Mouse (Mus musculus): ENCODE data around the gene Naxd. TPM values are rescaled to one million over a fixed set of nuclear protein-coding genes. Genes with fewer than 3 reads are reported as not detected.
"Not testable (repeated sequence)": the region's sequence is repeated elsewhere in the genome, so short reads cannot be mapped to it uniquely, and the experiment has no call there.

The Naxd gene
- polyA plus RNA-seq, 1 experiment from 2014 or later: 145 TPM

DNA sequence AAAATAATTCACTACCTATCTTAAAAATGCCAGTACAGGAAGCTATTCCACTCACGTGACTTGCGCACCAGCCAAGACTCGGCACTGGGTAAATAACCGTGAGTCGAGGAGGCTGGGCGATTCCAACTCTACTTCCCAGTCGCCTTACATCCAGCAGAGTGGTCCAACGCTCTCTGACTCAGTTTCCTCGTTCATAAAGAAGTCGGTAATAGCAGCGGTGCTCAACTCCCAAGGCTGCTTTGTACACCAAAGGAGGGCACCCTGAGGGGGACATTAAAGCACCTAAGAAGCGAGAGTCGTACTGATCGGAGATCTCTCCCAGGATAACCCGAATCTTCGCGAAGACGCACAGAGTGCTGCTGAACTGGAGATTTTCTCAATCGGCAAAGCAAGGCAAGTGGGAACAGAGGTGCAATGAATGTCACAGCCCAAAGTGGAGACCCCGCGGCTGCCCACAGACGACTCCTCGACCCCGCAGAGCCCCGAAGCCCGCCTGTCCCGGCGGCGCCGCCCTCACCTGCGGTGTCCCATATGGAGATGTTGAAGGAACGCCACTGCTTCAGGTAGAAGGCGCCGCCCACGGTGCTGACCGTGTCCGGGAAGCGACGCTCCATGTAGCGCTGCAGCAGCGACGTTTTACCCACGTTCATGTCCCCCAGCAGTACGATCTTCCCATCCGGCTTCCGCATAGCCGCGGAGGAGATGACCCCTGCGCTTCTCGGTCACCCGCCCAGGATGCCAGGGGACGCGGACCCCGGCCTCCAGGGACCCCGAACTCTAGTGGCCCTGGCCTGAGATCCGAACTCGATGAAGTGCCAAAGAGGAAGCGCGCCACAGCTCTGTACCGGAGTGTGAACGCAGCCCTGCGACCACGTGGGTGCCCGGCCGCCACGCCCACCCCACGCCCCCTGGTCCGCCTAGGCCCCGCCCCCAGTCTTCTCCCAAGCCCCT is 19.2 kb upstream of the Naxd start, which contains the start of gene Rab20:
TSS of gene Rab20 (minus strand) at position 900 of the 951 bp plus-strand sequence.
- Histone ChIP-seq H3K9ac (peak within 1 kb of the TSS; percentile 28; the same call in 1 of the 2 replicates), H3K27ac (no peak within 1 kb of the TSS), H3K27me3 (ENCODE audit: control insufficient read depth, insufficient read depth, low read length) (peaks cover 82% of the 10 kb centered on the region), H3K4me3 (replicated peaks; ENCODE audit: low read length) (peak within 1 kb of the TSS; percentile 42), H3K36me3 (replicated peaks; ENCODE audit: control insufficient read depth, insufficient read depth) (no peaks in the 10 kb centered on the region), H3K4me2 (replicated peaks) (peak within 1 kb of the TSS; percentile 87), H3K9me3 (ENCODE audit: control insufficient read depth, low read length) (no peaks in the 10 kb centered on the region), H3K4me1 (replicated peaks; ENCODE audit: control insufficient read depth, insufficient read depth, low read length) (peaks cover 12% of the 10 kb centered on the region; the same call in 1 of the 2 replicates)
- WGBS: under 1% methylated on average over 69 of the region's 69 CpGs
- DNase-seq (ENCODE audit: low spot score) (peak; percentile 50), ATAC-seq (ENCODE audit: low FRiP score) (peak; percentile 70; the same call in 1 of the 2 replicates)

DNA sequence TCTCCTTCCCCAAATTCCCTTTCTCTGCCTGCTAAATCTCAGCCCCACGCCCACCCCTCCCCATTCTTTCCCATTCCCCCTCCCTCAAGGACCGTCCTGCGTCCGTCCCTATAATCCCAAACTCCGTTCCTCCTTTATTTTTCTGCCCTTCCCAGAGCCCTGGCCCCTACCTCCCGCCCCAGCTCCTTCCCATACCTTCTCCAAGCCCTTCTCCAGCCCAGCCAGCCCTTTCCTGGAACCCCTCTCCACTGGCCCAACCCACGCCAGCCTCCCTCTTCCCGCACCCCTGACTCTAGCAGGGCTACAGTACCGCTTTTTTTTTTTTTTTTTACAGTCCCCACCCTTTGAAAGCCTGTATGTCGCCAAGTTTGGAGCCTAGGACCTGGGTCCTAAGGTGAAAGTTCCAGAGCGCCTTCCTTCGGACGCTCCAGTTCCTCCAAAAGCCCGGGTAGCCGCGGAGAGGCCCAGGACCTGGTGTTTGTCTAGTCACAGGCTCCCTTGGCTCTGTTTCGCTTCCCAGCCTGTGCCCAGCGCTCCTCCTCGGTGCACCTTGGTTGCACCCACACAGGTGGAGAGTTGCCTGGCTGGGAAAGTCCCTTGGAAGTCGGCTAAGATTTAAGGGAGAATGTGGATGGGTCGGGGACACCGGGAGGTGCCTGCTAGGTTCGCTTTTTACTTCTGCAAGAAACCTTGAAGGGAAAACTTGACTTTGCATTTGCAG is 18.3 kb upstream of the Naxd start:
- H3K4me1 ChIP-seq (replicated peaks; ENCODE audit: control insufficient read depth, insufficient read depth, low read length): peaks cover 12% of the 10 kb centered on the region; the same call in 1 of the 2 replicates
- peak overlapping the region; percentile 87 for H3K4me2 ChIP-seq (replicated peaks)
- DNase-seq (ENCODE audit: low spot score): no peak
- H3K4me3 ChIP-seq (replicated peaks; ENCODE audit: low read length): peak overlapping the region; percentile 42
- H3K36me3 ChIP-seq (replicated peaks; ENCODE audit: control insufficient read depth, insufficient read depth): no peaks in the 10 kb centered on the region
- no peak overlapping the region for H3K27ac ChIP-seq
- WGBS: 2% methylated on average over 23 of the region's 23 CpGs
- H3K27me3 ChIP-seq (ENCODE audit: control insufficient read depth, insufficient read depth, low read length): peaks cover 78% of the 10 kb centered on the region
- peak; percentile 17; the same call in 1 of the 2 replicates for ATAC-seq (ENCODE audit: low FRiP score)
- no peak overlapping the region for H3K9ac ChIP-seq
- no peaks in the 10 kb centered on the region for H3K9me3 ChIP-seq (ENCODE audit: control insufficient read depth, low read length)

DNA sequence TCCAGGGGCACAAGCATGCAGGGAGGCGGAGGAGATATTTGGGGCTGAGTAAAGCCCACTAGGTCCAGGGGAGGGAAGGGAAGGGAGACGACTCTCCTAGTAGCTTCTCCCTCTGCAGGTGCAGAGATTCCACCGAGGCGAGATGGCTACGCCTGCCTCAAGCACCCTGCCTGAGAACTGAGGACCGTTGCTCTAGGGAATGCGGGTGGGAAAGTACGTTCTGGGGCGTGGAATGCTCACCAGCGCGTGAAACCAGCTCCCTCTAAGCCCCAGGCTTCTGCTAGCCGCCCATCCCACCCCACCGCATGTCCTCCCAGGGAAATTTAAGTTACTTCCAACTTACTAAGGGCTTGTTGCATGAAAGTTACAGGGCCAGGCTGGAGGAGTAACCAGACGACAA is 17.7 kb upstream of the Naxd start:
- Histone ChIP-seq H3K27me3 (ENCODE audit: control insufficient read depth, insufficient read depth, low read length) (peaks cover 71% of the 10 kb centered on the region), H3K4me1 (replicated peaks; ENCODE audit: control insufficient read depth, insufficient read depth, low read length) (peaks cover 12% of the 10 kb centered on the region; the same call in 1 of the 2 replicates), H3K27ac (no peak overlapping the region), H3K36me3 (replicated peaks; ENCODE audit: control insufficient read depth, insufficient read depth) (no peaks in the 10 kb centered on the region), H3K4me3 (replicated peaks; ENCODE audit: low read length) (no peak overlapping the region), H3K9ac (no peak overlapping the region), H3K9me3 (ENCODE audit: control insufficient read depth, low read length) (no peaks in the 10 kb centered on the region), H3K4me2 (replicated peaks) (no peak overlapping the region)
- ATAC-seq (ENCODE audit: low FRiP score): no peak
- DNase-seq (ENCODE audit: low spot score): no peak
- WGBS: 6% methylated on average over 14 of the region's 14 CpGs

DNA sequence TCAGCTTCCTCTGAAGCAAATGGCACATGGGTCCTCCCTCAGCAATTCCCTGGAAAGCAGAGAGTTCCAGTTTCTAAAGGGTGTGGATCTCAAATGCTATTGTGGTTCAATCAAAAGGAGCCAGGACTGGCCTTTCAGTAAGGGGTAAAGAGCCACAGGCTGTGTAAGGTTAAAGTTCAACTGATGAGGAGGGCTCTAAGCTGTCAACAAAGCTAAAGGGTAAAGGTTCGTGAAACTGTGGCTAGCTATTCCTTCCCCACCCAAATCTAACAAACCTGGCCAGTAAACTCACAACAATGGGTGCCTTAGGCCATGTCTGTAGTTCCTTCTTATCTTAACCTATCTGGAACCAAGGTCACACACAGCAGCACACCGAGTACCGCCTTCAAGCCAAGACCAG is 15.4 kb upstream of the Naxd start:
- H3K36me3 ChIP-seq (replicated peaks; ENCODE audit: control insufficient read depth, insufficient read depth): no peaks in the 10 kb centered on the region
- H3K27me3 ChIP-seq (ENCODE audit: control insufficient read depth, insufficient read depth, low read length): peaks cover 50% of the 10 kb centered on the region
- DNase-seq (ENCODE audit: low spot score) (no peak), ATAC-seq (ENCODE audit: low FRiP score) (no peak)
- H3K27ac ChIP-seq: no peak overlapping the region
- no peaks in the 10 kb centered on the region for H3K9me3 ChIP-seq (ENCODE audit: control insufficient read depth, low read length)
- no peak overlapping the region for H3K4me2 ChIP-seq (replicated peaks)
- peaks cover 12% of the 10 kb centered on the region; the same call in 1 of the 2 replicates for H3K4me1 ChIP-seq (replicated peaks; ENCODE audit: control insufficient read depth, insufficient read depth, low read length)
- no peak overlapping the region for H3K9ac ChIP-seq
- no peak overlapping the region for H3K4me3 ChIP-seq (replicated peaks; ENCODE audit: low read length)
- 48% methylated on average over 3 of the region's 3 CpGs for WGBS

DNA sequence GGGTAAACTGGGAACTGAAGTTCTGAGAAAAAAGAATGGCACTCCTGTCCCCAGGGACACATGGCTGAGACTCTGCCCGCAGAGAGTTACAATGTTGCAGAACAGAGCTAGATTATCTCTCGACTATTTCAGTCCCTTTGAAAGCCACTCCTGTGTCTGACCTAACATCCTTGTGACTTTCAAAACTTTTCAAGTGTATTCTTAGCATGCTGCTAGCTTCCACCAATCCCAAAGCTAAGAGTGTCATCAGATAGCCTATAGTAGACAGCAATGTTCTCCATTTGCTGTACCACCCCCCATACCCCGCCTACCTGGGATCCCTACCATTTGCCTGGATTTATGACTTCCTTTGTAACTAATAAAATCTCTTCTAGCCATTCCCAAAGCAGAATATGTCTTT is 14.8 kb upstream of the Naxd start:
- DNase-seq (ENCODE audit: low spot score): no peak
- Histone ChIP-seq H3K27me3 (ENCODE audit: control insufficient read depth, insufficient read depth, low read length) (peaks cover 43% of the 10 kb centered on the region), H3K4me3 (replicated peaks; ENCODE audit: low read length) (no peak overlapping the region), H3K9me3 (ENCODE audit: control insufficient read depth, low read length) (no peaks in the 10 kb centered on the region), H3K4me2 (replicated peaks) (no peak overlapping the region), H3K36me3 (replicated peaks; ENCODE audit: control insufficient read depth, insufficient read depth) (no peaks in the 10 kb centered on the region), H3K27ac (no peak overlapping the region), H3K4me1 (replicated peaks; ENCODE audit: control insufficient read depth, insufficient read depth, low read length) (peaks cover 12% of the 10 kb centered on the region; the same call in 1 of the 2 replicates), H3K9ac (no peak overlapping the region)
- 67% methylated on average over 3 of the region's 3 CpGs for WGBS
- no peak for ATAC-seq (ENCODE audit: low FRiP score)

DNA sequence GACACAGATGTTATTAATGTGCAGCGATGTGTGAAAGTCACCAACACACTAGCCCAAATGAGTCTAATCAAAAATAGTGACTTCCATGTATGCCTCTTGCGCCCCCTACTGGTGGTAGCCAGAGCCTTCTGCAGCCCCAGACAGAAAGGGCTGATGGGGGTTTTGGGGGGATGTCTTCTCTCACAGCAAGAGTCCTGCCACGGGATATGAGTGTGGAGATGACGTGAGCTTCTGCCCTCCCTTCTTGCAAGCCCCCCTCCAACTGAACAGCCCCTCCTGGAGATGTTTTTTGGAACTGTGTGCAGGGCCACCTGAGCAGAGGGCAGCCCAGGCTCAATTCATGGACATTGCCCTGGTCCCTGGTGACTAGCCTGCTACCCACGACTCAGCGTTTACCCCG is 11.2 kb upstream of the Naxd start:
- Histone ChIP-seq H3K27ac (no peak overlapping the region), H3K36me3 (replicated peaks; ENCODE audit: control insufficient read depth, insufficient read depth) (no peaks in the 10 kb centered on the region), H3K4me3 (replicated peaks; ENCODE audit: low read length) (no peak overlapping the region), H3K9me3 (ENCODE audit: control insufficient read depth, low read length) (no peaks in the 10 kb centered on the region), H3K4me2 (replicated peaks) (no peak overlapping the region), H3K27me3 (ENCODE audit: control insufficient read depth, insufficient read depth, low read length) (peaks cover 8% of the 10 kb centered on the region; the same call in 1 of the 2 replicates), H3K4me1 (replicated peaks; ENCODE audit: control insufficient read depth, insufficient read depth, low read length) (no peaks in the 10 kb centered on the region), H3K9ac (no peak overlapping the region)
- 29% methylated on average over 7 of the region's 7 CpGs for WGBS
- peak; percentile 83 for DNase-seq (ENCODE audit: low spot score)
- ATAC-seq (ENCODE audit: low FRiP score): no peak

DNA sequence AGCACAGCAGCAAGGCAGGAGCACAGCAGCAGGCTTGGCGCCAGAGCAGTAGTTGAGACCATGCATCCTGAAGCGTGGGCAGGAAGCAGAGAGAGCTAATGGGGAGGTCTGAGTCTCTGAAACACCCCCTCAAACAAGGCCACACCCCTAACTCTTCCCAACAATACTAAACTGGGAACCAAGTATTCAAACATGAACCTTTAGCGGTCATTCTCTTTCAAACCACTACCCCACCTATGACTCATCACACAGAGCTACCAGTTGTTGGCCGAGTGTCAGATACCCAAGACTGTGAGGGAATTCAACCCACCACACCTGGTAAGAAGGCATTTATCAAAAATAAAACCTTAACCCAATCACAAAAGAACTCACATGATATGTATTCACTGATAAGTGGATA is 10.1 kb upstream of the Naxd start:
- WGBS: 79% methylated on average over 4 of the region's 4 CpGs
- no peaks in the 10 kb centered on the region for H3K9me3 ChIP-seq (ENCODE audit: control insufficient read depth, low read length)

DNA sequence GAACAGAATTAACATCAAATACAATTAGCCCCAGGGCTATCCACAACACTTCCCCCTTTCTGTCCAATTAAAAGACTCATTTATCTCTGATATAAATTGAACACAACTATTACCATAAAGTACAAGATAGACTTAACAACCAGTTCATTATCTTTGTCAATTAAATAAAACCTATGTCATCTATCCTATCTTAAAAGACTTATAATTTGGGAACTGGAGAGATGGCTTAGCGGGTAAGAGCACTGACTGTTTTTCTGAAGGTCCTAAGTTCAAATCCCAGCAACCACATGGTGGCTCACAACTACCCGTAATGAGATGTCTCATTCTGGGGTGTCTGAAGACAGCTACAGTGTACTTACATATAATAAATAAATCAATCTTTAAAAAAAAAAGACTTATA is 5.0 kb upstream of the Naxd start:
- DNase-seq (ENCODE audit: low spot score); H3K4me2 ChIP-seq (replicated peaks); H3K9ac ChIP-seq; H3K27me3 ChIP-seq (ENCODE audit: control insufficient read depth, insufficient read depth, low read length); H3K4me1 ChIP-seq (replicated peaks; ENCODE audit: control insufficient read depth, insufficient read depth, low read length); H3K27ac ChIP-seq; H3K9me3 ChIP-seq (ENCODE audit: control insufficient read depth, low read length); H3K36me3 ChIP-seq (replicated peaks; ENCODE audit: control insufficient read depth, insufficient read depth); H3K4me3 ChIP-seq (replicated peaks; ENCODE audit: low read length); ATAC-seq (ENCODE audit: low FRiP score): not testable (repeated sequence)
- WGBS: 85% methylated on average over 2 of the region's 2 CpGs

More for the DNA sequence above, 10.1 kb upstream of the Naxd start:
- Histone ChIP-seq H3K9ac (no peak overlapping the region), H3K4me1 (replicated peaks; ENCODE audit: control insufficient read depth, insufficient read depth, low read length) (no peaks in the 10 kb centered on the region), H3K27ac (no peak overlapping the region), H3K4me2 (replicated peaks) (no peak overlapping the region), H3K36me3 (replicated peaks; ENCODE audit: control insufficient read depth, insufficient read depth) (no peaks in the 10 kb centered on the region), H3K4me3 (replicated peaks; ENCODE audit: low read length) (no peak overlapping the region), H3K27me3 (ENCODE audit: control insufficient read depth, insufficient read depth, low read length) (no peaks in the 10 kb centered on the region)
- ATAC-seq (ENCODE audit: low FRiP score) (no peak), DNase-seq (ENCODE audit: low spot score) (no peak)

DNA sequence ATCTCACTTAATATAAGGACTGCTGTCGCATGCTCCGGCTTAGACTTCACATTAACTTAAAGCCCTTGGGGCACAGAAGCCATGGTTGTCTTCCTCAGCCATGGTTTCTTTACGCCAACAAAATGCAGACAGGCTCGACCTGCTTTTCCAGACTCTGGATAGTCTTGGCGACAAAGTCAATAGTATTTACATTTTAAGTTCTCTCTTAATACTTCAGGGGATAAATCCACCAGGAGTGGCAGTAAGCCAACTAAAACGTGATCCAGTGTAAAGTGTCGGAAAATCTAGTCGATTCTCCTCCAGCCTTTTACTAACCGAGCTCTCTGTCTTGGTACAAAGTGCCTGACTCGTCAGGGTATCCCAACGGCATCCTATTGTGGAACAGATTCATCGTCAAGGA is 975 bp downstream of the Naxd start:
- 77% methylated on average over 12 of the region's 12 CpGs for WGBS
- no peak for ATAC-seq (ENCODE audit: low FRiP score)
- peaks cover 17% of the 10 kb centered on the region for H3K4me1 ChIP-seq (replicated peaks; ENCODE audit: control insufficient read depth, insufficient read depth, low read length)
- no peak for DNase-seq (ENCODE audit: low spot score)
- H3K9ac ChIP-seq: peak overlapping the region; percentile 84
- peaks cover 11% of the 10 kb centered on the region for H3K36me3 ChIP-seq (replicated peaks; ENCODE audit: control insufficient read depth, insufficient read depth)
- no peaks in the 10 kb centered on the region for H3K9me3 ChIP-seq (ENCODE audit: control insufficient read depth, low read length)
- peak overlapping the region; percentile 77 for H3K4me3 ChIP-seq (replicated peaks; ENCODE audit: low read length)
- H3K4me2 ChIP-seq (replicated peaks): peak overlapping the region; percentile 77
- no peaks in the 10 kb centered on the region for H3K27me3 ChIP-seq (ENCODE audit: control insufficient read depth, insufficient read depth, low read length)
- H3K27ac ChIP-seq: no peak overlapping the region

All from hindbrain, embryonic 14.5 days (tissue).